Mouse (Mus musculus) bone marrow, adult 2 months (tissue): ENCODE data around the gene Gm49711.

ENCODE experiments used
- CTCF ChIP-seq: fragments of 200-500 bp; IDR thresholded peaks from 2 replicates; pipeline ENCODE4 v1.5.1; 2011; ENCODE audit warnings: low read length, control low read depth; ENCODE audit not compliant: control insufficient read depth, insufficient read depth
- POLR2A ChIP-seq: fragments of 200-500 bp; IDR thresholded peaks from 2 replicates; pipeline ENCODE4 v1.6.1; 2011; ENCODE audit warnings: low read depth, mild to moderate bottlenecking, control low read depth, low read length, borderline replicate concordance; ENCODE audit not compliant: control insufficient read depth

- TF ChIP-seq CTCF (no peak), POLR2A (no peak)
Observed at GRCm38 (mm10) chr16:92100111-92100510, 42.0 kb downstream of the Gm49711 start.
